Mouse (Mus musculus) olfactory bulb, adult 2 months (tissue): ENCODE measurements around the gene Sdc3. TPM values are rescaled to one million over a fixed set of nuclear protein-coding genes. Genes with fewer than 3 reads are reported as not detected.
A peak's percentile ranks its signal among the peaks of the same experiment; 100 is the strongest.

Source experiments
- H3K27ac ChIP-seq: fragments of 200-500 bp; 2 replicates; pipeline ENCODE4 v1.5.1; 2012; ENCODE audit warnings: low read depth, low read length; ENCODE audit not compliant: insufficient read depth
- H3K4me1 ChIP-seq: fragments of 200-500 bp; 2 replicates; pipeline ENCODE4 v1.6.1; 2012; ENCODE audit warnings: low read length; ENCODE audit not compliant: control insufficient read depth, insufficient read depth
- H3K4me3 ChIP-seq: fragments of 200-500 bp; 2 replicates; pipeline ENCODE4 v1.5.1; 2012; ENCODE audit warnings: mild to moderate bottlenecking, low read depth, low read length, moderate library complexity; ENCODE audit not compliant: insufficient read depth
- CTCF ChIP-seq: fragments of 200-500 bp; IDR thresholded peaks from 2 replicates; pipeline ENCODE4 v1.5.1; 2012; ENCODE audit warnings: low read depth, mild to moderate bottlenecking, low read length, moderate library complexity; ENCODE audit not compliant: insufficient read depth
- POLR2A ChIP-seq: fragments of 200-500 bp; IDR thresholded peaks from 2 replicates; pipeline ENCODE4 v1.6.1; 2012; ENCODE audit warnings: mild to moderate bottlenecking, low read depth, low read length, moderate library complexity; ENCODE audit not compliant: insufficient read depth
- WGBS: fragments of 180-500 bp; shearing (Covaris S2); methylation state at CpG from one replicate; pipeline ENCODE4 v1.1.7; 2018; 5-methylcytosine and 5-hydroxymethylcytosine counted together
- polyA plus RNA-seq: library from polyadenylated mRNA; stranded (reverse); fragments of >200 nt; gene quantifications from 2 replicates; pipeline ENCODE4 v1.2.4, GENCODE M21; 2012; ENCODE audit warnings: low replicate concordance; ENCODE audit not compliant: missing spikeins, insufficient read depth, insufficient read length

Gene Sdc3
- polyA plus RNA-seq, 1 experiment, result 81.4 TPM

DNA sequence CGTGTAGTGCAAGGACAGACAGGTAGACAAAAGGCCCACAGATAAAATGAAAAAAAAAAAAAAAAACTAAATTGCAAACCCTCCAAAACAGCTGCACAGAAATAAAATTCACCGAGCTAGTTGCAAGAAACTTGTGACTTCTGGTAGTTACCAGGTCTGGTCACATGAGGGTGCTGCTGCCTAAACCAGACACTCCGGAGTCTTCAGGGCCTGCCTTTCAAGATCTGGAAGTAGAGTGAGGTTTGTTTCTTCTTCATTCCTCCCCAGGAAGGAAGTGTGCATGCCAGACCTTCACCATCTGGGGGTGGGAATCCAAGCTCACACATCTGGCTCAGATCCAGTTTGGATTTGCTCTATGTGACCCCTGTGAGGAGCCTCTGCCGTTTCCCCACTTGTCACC is 7.6 kb upstream of the Sdc3 start:
- Histone ChIP-seq H3K27ac (no peak overlapping the region), H3K4me3 (no peak overlapping the region), H3K4me1 (no peaks in the 10 kb centered on the region)
- TF ChIP-seq POLR2A (no peak), CTCF (no peak)
- 18% methylated on average over 4 of the region's 4 CpGs for WGBS

DNA sequence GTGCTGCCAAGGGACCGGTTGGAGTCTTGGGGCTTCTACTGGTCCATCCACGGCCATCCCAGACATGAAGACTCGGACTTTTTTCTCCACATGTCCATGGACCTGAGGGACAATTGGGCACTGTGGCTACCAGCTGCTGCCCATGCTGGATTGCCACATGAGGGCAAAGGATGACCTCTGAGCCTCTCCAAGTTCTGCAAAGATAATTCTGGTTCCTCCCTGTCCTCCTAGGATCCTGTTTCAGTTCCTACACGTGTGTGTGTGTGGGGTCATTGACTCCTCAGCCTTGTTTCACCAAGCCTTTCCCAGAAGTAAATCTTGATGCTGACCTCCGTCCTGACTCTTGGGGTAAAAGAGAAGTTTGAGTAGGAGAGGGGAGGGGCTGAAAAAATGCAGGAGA is 4.8 kb upstream of the Sdc3 start:
- WGBS, result 93% methylated on average over 5 of the region's 5 CpGs
- Histone ChIP-seq H3K27ac (no peak overlapping the region), H3K4me1 (peaks cover 5% of the 10 kb centered on the region), H3K4me3 (no peak overlapping the region)
- TF ChIP-seq CTCF, result no peak
- no peak for TF ChIP-seq POLR2A

DNA sequence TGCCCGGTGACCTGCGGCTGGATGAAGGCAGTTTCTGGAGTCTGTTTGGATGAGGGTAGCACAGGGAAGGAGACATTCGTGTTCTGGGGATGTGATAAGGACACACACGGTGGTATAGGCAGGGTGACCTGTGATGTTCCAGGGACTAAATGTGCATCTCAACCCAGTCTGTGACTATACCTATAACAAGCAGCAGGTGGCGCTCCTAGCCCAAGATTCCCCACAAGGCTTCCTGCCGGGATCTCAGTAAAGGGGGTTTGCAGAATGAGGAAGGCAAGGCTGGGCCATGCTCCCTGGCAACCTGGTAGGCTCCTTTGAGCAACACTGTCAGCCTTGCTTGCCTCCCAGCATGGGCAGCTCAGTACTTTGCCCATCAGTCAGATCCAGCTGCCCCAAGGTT is 2.2 kb upstream of the Sdc3 start:
- 9% methylated on average over 6 of the region's 6 CpGs for WGBS
- Histone ChIP-seq H3K4me1 (peaks cover 12% of the 10 kb centered on the region), H3K27ac (no peak overlapping the region), H3K4me3 (no peak overlapping the region)
- peak; percentile 40; the same call in 1 of the 2 replicates for TF ChIP-seq CTCF
- no peak for TF ChIP-seq POLR2A

DNA sequence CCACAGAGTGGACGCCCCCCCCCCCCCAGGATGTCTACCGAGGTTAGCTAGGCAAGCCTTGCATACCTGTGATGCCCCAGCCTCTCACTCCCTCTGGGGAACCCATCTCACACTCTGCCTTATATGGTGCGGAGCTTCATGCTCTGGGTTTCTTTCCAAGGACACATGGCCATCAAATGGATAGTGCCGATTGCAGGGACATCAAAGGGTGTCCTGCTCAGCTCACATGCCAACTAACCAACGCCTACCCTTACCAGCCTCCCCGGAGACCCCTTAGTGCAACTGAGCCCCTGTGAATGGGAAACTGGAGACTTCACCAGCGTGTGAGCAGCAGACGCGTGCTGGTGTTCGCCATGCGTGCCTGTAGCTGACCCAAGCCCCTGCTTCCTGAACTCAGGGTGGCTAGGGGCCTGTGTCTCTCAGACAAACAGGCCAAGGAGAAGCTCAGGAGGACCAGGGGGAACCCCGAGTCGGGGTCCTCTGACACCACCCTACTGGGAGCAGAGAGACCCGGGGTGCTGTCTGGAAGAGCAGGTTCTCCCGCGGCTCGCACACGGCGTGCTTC is 444 bp upstream of the Sdc3 start:
- Histone ChIP-seq H3K4me1 (peaks cover 15% of the 10 kb centered on the region), H3K27ac (no peak overlapping the region), H3K4me3 (peak overlapping the region; percentile 68)
- TF ChIP-seq CTCF (no peak), POLR2A (no peak)
- WGBS, result 12% methylated on average over 19 of the region's 19 CpGs

DNA sequence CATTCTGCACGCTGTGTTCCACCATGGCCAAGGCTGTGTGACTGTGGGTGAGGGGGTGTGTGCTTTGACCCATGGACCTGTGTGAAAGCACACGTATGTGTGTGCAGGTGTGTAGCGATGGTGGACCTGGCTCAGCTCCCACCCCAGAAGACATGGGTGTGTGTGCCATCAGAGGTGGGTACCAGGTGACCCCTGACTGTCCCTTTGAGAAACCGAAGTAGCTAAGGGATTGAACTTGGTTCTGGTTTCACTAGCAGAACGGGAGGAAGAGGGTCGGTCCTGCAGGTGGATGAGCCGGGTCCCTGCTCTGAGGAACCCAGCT is 804 bp downstream of the Sdc3 start:
- 37% methylated on average over 7 of the region's 7 CpGs for WGBS
- TF ChIP-seq CTCF, result no peak
- no peak for TF ChIP-seq POLR2A
- Histone ChIP-seq H3K4me3 (peak overlapping the region; percentile 68), H3K27ac (0 out of 2 replicates have a peak overlapping the region, but pooled peaks have one; percentile 9), H3K4me1 (peaks cover 24% of the 10 kb centered on the region)

DNA sequence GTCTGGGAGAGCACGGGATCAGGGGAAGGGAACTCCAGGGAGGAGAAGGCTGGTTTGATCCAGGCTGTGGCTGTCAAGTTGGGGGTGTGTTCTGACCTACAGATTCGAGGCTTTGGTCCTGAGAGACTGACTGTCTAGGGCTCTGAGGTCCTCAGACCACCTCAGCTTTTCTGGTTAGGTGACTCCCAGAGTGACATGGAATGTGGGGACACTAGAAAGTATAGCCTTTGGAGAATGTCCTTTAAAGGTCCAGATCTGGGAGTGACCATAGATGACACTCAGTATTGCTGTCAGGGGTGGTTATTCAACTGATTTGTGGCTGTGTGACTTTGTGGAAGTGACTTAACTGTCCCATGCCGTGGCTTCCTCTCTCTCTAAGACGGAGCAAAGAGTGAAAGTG is 2.4 kb downstream of the Sdc3 start:
- Histone ChIP-seq H3K4me3 (no peak overlapping the region), H3K4me1 (peaks cover 32% of the 10 kb centered on the region), H3K27ac (no peak overlapping the region)
- WGBS, result 62% methylated on average over 4 of the region's 4 CpGs
- TF ChIP-seq POLR2A (no peak), CTCF (no peak)

DNA sequence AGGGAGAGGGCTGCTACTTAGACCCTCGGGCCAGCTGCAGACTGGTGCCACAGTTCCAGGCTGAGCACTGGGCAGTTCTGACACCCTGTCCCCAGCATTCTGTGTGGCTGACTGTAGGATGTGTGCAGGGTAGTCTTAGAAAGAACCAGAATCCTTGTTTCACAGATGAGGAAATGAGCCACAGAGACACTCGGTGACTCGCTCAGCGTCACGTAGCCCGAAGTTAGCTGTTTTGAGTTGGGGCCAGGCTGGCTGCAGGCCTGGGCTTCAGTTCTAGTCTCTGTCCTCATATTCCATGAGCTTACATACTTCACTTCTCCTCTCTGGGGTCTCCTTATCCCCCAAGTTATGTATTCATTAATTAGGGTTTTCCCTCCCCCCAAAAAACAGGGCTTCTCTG is 3.6 kb downstream of the Sdc3 start:
- Histone ChIP-seq H3K4me3 (no peak overlapping the region), H3K27ac (no peak overlapping the region; the same call in 1 of the 2 replicates), H3K4me1 (peaks cover 37% of the 10 kb centered on the region)
- WGBS, result 87% methylated on average over 6 of the region's 6 CpGs
- TF ChIP-seq CTCF (no peak), POLR2A (no peak)

DNA sequence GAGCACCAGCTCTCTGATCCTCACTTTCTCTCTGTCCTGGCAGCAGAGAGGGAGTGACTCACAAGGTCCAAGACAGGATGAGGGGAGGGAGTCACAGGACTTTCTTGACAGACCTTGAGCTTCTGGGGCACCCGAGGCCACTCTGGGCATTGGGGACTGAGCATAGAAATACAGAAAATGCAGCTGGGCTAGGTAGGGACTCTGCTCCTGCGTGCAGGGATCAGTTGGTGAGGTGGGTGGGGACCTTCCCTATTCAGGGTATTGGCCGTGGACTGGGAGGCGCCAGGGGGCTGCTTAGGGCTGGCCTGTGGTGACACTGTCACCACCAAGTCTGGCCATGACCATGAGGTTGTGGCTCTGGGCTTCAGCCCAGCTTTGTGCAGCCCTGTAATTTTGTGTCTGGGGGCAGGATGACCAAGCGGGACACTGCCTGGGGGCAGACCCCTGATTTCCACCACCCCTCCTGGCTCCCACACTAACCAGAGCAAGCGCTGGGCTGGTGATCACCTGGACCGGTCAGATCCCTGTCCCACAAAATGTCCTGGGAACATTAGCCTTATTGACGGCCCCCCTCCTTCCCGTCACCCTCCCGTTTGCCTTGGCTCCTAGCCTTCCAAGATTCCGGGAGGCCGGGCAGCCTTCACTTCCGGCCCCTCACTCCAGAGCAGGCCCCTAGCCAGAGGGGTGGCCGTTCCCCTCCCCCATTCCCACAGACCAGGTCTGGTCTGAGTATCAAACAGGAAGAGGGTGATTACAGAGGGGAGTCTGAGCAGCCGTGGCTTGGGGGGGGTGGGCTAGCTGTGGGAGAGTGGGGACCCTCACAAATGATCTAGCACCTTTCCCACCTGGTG is 5.1 kb downstream of the Sdc3 start:
- peak overlapping the region; percentile 6; the same call in 1 of the 2 replicates for H3K27ac ChIP-seq
- 30% methylated on average over 15 of the region's 15 CpGs for WGBS
- peaks cover 40% of the 10 kb centered on the region for H3K4me1 ChIP-seq

DNA sequence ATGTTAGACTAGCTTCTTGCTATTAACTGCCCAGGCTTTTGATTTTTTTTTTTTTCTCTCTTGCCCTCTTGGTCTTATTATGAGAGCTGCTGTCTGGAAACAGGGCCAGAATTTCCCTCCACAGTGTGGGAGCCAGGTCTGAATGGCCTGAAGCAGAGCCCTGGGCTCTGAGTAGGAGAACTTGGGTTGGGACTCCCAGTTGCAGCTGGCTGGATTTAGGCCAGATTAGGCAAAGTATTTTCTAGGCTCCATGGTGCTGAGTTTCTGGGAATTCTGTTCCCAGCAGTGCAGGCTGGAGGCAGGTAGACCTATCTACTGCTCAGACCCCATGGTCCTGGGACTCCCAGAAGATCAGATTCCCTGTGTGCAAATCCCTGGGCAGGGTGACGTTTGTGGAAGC is 6.1 kb downstream of the Sdc3 start:
- Histone ChIP-seq H3K4me3 (no peak overlapping the region), H3K27ac (no peak overlapping the region), H3K4me1 (peaks cover 37% of the 10 kb centered on the region)
- TF ChIP-seq CTCF (no peak), POLR2A (no peak)
- 81% methylated on average over 1 of the region's 1 CpGs for WGBS

More for the DNA sequence above, 5.1 kb downstream of the Sdc3 start:
- H3K4me3 ChIP-seq, result no peak overlapping the region
- no peak for TF ChIP-seq POLR2A
- no peak for TF ChIP-seq CTCF
